Mouse (Mus musculus) right cerebral cortex, postnatal 10 days (tissue): ENCODE measurements at regions not wholly inside any gene's neighbourhood (a gene's known extent, or its start where the extent isn't known, plus 50 kb on each side); places are given as distances from the start of the nearest gene placed in this dataset.

Experiments used
- DNase-seq, 2 experiments: peaks; one replicate each; pipeline ENCODE4 v3.0.0; 2021; ENCODE audit warnings: low spot score in 2 of 2

DNA sequence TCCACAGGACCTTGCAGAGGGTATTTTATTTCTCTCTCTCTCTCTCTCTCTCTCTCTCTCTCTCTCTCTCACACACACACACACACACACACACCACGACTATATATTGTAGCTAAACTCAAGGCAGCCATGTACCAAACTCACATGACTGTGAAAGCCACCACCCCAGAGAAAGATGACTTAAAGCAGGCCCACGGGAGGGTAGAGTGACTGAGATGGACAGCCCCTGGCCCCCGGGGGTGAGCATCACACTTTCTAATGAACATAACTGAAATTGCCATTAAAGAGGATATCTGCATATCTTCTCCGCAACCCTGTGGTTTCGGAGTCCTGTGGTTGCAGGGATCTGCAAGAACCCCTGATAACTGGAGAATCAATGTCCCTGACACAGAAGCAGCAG is 197.1 kb upstream of the Spdye4c start:
- DNase-seq, result no peak

DNA sequence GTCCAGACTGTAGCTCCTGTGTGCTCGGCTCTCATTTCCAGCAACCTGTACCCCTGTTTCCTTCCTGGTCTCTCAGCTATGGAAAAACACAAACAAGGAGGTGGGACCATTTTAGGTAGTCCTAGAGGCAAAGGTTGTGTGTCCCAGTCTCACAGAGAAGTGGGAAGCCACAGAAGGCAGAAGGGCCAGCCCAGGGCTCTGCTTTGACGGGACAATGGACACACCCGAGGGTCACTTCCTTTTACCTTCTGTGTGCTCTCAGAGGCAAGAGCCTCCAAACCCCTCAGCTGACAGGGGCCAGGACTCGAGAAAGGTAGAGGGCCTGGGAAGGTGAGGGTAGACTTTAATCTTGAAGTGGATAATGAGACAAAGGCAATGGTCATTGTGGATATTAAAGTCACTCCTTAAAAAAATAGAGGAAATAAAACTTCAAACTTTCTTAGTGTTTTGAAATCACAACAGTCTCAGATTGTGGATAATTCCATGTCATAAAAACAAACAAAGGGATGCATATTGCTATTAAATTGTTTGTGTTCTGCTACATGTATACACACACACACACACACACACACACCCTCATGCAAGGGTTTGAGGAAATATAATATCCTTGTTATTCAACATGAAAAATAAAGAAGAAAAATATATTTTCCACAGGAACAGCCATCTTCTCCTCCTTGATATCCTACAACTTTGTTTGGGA is 195.6 kb upstream of the Spdye4c start:
- no peak for DNase-seq

DNA sequence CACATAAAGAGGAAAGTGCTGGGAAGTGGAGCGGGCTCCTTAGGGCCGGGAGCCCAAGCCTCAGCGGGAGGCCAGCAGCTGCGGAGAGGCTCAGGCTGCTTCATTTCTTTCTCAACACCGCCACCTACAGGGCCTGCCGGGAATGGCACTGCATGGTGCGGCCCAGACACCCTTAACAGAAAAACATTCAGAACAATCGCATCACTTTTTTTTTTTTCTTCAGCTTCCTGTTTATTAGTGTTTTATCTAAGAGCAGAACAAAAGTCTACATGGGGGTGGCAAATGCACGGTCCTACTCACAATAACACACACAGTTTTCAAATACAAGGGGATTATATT is 195.0 kb upstream of the Spdye4c start:
- peak; percentile 91 to 95 for DNase-seq

DNA sequence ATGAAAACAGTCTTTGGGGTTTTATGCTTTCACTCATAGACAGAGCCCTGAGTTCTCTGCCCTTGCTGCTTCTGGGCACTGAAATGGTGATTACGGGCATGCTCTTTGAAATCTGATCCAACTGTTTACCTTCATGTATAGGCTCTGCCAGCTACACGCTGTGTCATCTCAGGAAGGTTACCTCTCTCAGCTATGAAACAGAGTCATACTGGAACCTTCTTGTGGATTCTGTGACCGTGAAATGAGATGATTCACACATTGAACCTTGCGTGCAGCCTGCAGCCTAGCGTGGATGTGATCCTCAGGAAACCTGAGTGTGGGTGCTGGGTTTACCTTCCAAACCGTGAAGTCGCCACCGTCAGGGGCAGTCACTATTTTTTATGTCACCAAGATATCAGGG is 189.7 kb upstream of the Spdye4c start:
- no peak for DNase-seq

DNA sequence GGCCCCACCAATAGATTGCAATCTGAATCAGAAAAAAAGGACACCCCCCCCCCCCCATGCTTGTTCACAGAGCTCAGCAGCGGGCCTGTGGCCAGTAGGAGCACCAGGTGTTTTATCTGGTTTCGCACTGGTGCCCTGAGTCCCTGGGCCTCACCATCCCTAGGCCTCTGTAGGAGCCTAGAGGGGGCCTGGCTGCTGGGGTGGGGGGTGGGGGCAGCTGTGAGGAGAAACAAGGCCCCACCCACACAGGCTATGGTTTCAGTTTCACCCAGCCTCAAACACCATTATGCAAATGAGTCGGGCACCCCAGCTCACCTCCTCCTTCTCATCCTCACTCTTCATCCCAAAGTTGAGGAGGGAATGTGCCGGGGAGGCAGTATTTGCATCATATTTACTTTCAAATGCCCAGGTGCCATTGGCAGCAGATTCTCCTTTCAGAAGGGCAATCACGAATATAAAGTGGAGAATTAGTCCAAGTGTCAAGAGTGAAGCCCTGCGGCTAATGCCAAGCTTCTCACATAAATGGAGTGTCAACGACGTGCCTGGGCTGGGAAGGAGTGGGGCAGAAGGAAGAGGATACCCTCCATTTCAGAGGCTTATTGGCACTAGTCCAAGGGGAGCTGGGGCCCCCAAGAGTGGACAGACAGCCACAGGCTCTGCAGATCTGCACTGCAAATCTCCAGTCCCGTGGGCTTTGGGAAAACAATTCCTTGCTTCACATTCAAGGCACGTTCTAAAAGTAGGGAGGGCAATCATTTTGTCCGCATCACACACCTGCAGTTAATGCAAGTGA is 187.7 kb upstream of the Spdye4c start:
- DNase-seq, result no peak

DNA sequence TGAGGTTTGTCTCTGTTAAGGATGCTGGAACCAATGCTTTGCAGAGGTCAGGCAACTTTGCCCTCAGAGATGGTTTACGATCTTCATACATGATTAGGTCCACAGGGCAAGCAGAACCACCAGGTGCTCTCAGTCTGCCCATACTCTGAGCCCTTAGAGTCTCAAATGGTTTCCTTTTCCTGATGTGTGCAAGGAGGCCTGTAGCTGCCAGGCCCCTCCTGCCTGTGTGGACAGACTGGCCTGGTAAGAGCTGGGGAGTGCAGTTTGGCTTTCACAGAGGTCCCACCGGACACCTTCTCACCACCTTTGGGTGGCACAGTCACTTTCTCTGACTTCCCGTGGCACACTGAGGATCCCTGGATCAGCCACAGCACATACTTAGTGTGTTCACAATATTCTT is 186.6 kb upstream of the Spdye4c start:
- no peak for DNase-seq

DNA sequence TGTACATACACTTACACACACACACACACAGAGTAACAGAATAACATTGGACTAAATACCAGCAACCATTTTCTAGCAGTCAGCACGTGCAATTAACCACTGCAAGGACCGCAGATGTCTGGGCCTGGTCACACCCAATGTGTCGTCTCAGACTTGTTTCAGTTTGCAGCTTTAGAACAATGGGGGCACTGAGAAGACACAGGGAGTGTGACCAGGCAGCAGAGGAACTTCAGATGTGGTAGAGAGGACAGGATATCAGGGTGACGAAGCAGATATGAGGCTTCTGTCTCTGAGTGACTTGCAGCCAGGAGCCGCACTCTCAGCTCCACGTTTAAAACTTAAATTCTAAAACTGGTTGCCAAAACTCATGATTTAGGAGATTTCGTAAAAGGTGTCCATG is 183.9 kb upstream of the Spdye4c start:
- DNase-seq, result no peak

DNA sequence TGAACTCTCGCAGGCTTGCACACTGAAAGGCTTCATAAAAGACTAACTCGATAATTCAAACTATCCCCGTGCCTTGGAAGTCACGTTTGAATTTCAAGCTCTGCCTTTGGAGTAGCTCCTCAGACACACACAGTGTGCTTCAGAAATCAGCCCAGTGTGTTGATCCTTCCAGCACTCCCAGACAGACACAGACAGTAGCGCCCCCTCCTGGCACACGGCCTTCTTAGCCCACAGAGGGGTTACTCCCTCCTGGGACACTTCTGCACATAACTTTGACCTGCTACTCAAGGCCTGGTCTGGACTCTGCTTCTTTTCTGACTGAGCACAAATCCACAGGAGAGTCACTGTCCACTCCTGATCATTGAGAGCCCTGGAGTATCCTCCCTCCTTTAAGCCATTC is 182.3 kb upstream of the Spdye4c start:
- peak in 1 of 2 experiments; percentile 52 for DNase-seq

DNA sequence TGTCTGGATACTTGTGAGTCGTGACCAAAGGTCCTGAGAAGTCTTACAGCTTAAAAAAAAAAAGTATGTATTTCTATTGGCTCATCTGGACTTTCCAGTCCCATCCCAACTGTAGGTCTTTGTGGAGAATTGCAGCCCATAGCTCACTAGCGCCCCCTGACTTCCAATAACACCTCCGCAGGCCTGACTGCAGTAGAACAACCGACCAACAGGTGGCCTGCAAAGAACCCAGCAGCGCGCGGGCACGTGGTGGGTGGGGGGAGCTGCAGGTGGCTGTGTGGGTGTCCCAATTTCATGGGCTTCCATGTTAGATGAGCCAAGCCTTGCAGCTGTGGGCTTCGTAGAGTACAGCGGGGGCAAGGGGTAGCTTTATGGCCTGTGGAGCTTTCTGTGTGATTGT is 178.7 kb upstream of the Spdye4c start:
- peak; percentile 46 to 55 for DNase-seq

DNA sequence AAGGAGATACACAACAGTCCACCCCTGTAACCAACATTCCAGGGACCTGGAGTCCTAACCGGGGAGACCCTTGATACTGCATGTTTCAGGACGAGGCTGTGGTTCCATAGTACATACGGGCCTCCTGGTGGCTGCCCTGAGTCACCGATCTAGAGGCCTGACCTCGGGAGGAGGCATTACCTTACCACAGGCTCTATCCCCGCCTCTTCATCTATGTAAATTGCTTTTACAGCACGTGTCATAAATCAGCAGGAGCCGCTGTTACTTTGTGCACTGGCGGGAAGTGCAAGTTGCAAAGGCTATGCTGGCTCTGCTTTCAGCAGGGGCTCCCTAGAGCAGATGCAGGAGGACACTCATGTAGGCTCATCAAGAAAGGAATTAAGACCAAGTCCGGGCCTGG is 178.0 kb upstream of the Spdye4c start:
- no peak for DNase-seq

DNA sequence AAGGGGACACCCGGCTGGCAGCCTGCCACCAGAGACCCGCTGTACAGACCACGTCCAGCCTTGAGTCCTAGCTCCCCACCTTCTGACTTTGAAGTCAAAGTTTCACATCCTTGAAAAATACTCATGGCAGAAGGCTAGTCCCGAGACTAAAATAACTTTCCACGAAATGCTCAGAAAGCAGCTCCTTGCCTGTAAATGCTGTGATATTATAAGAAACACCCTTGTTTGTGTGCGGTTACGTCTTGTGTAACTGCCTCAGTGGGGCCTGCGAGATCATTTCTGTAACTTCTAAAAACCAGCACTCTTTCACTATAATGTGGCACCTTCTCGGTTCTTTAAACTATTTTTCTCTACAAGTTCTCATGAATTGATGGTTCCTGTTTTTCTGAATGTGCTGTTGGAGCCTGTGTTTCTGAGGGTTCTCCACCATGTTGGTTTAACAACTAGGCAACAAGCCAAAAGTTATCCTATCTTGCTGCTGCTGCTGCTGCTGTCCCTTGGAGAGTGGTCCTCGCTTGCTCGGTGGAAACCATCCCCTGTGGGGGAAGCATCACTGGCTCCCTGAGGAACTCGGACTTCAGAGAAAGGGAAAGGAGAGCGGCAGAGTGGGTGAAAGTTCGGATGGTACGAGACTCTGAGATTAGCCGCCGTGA is 176.3 kb upstream of the Spdye4c start:
- DNase-seq, result no peak

DNA sequence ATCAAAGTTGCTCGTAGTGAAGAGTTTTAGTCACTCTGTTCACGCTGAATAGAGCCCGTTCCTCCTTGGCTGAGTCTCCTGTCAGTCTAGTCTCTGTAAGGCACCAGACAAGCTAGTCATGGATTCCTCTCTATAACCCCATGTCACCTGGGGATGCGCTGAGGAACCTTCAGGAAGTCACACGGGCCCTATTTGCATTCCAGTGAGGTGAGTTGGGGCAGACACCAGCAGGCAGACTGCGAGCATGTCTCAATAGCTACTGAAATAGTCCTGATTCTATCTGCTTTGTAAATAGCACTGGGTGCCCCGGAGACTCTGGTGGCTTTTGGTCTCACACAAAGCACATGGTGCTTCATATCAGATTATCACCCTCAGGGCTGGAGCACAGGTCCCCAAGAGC is 174.6 kb upstream of the Spdye4c start:
- DNase-seq, result no peak

DNA sequence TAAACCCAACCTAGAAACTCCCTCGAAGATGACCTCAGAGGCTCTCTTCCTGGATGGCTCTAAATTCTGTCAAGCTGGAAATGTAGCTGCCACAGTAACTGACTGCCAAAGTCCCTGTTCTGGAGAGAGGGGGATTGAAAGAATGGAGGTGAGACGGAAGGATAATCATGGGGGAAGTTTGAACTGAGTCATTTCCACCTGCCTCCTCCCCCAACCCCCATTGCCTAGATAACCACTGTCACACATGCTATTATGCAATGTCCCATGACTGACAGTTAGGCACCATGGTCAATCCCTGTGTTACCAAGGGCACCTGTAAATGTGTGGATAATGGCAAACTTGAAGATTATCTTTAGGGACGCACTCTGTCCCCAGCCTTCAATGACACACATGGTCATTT is 172.0 kb upstream of the Spdye4c start:
- DNase-seq, result no peak

DNA sequence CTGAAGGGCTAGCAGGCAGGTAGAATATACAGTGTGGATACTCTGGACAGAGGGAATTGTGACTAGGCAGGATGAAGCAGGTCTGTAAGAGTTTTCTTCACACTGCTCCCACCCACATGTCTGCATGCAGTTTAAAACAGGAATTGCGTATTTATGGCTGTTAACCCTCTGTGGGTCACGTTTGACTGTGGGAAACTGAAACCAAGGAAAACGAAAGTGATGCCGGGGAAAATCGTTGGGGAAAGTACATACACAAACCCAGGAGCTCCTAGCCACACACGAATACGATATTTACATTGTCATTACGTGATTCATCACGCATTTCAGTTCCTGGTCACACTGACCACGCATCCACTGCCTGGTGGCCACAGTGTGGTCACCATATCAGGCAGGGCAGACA is 170.6 kb upstream of the Spdye4c start:
- DNase-seq, result no peak

DNA sequence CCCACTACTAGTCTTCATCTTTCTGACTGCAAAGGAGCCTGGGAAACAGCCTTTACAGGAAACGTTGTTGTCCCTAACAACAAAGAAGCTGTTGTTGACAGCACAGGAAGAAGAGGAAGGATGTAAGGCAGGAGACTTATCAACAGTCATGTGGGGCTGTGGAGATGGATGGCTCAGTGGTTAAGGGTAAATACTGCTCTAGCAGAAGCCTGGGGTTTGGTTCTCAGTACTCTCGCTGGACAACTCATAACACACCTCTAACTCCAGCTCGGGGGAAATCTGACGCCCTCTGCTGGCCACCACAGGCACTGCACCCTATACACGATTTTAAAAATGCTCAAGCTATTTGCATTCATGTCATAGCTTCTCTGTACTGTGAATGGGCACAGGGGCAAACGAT is 168.3 kb upstream of the Spdye4c start:
- no peak for DNase-seq

DNA sequence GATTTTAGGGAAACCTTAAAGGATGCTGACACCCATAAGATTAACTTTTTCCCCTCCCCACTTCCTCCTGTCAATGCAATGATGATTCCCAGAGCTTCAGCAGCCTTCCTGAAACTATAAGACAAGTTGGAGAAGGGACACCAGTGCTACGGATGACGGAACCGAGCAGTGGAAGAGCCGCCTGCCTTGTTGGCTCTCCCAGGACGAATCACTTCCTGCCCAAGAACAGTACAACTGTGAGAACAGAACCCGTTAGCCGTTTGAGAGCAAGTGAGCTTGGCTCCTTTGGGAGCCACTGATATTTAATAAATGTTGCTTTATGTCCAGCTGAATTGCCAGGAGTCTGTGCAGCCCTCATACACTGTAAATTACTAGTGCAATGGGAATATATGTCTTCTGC is 166.8 kb upstream of the Spdye4c start:
- DNase-seq, result no peak

DNA sequence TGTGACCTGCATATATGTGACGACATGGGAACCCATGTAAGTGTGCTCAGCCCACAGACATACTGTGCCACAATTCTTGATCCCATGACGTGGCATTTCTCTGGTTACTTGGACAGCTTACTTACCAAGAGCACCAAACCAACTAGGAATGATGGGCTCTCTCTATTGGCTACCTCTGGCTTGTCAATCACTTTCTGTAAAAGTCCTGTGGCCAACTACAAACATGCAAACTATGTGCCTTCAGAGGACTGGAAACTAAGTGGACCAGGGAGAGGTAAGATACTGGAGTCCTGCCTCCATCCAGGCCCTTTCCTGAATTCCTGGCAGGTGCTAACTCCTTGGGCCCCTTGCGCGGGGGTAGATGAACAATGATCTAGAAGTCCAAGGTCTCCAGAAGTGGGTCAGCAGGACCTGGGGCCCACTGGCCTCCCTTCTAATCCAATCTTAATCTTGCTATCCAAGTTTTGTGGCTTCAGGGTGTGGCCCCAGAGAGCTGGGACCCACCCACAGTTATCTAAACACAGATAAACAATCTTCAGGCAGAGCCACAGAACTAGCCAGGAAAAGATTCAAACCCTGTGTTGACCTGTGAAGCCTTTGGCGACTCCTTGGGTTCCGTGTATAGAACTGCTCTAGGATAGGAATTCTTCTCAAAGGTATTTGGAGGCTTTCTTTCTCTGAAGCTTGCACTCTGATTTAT is 163.7 kb upstream of the Spdye4c start:
- no peak for DNase-seq

DNA sequence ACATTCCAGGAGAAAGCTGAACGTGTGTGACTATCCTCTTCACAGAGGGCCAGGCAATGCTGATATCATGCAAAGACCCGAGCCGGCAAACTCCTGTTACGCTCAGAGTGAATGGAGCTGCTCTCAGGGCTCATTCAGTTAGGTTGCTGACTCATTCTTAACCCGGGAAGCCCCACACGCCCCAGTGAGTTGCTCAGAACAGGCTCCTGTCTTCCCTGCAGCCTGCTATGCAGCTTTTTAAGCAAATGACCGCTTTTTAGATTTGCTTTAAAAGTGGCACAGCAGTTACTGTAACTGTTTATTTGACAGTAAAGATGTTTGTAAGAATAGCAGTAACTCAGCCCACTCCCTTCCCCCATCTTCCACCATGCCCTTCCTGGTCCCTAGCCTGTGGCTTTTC is 162.9 kb upstream of the Spdye4c start:
- DNase-seq, result no peak

DNA sequence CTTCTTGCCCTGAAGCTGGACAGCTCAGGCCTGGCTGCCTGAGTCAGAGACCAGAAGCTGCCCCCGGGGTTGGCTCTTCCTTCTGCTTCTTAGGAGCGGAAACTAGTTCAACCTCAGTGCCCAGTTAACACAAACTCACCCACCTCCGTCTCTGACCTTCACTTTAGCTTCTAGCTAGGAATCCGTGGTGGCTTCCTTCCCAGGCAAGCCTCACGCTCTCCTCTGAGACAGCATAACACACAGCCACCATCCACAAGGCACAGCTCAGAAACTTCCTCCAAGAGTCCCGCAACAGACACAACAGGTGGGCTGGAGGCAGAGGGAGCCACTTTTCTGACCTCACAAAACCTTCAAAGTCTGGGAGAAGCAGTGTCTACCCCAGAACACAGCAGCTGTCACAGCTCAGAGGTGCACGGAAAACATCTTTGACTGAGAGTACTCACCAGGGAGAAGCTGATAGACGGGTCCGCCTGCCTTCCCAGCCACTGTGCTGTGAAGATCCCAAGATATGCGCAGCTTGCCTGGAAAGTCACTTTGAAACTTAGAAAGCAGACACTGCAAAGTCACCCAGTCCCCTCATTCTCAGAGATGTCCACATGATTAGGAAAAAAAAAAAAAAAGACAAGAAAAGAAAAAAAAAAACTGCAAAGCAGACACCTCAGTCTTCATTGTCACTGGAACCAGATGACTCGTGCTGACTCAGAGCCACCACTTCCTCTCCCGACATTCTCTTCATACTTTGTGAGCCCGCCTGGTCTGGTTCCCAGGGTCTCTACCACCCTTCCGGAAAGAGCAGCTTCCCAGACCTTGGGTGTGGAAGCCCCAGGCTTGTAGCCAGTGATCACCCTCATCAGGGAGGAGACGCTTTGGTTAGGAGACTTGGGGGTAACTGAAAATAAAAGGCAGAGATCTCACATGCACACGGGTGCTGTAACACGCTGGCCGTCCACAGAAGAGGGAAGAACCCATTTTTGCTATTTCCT is 162.1 kb upstream of the Spdye4c start:
- peak in 1 of 2 experiments; percentile 35 for DNase-seq

DNA sequence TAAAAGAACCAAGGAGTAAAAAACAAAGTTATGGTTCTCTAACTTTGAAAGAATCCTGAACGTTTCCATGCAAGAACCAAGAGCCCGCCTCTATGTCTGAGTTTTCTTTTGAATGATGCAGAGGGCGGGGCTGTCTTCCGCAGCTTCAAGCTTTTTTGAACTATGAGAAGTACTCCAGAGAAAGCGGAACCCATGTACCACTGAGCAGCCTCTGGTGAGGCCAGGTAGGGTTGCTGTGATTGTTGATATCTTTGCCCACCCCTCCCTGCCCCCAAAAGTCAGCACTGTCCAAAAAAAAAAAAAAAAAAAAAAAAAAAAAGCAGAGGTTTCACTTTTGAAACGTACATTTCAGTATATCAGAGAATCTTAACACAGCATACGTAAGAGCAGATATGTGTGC is 161.2 kb upstream of the Spdye4c start:
- no peak for DNase-seq

DNA sequence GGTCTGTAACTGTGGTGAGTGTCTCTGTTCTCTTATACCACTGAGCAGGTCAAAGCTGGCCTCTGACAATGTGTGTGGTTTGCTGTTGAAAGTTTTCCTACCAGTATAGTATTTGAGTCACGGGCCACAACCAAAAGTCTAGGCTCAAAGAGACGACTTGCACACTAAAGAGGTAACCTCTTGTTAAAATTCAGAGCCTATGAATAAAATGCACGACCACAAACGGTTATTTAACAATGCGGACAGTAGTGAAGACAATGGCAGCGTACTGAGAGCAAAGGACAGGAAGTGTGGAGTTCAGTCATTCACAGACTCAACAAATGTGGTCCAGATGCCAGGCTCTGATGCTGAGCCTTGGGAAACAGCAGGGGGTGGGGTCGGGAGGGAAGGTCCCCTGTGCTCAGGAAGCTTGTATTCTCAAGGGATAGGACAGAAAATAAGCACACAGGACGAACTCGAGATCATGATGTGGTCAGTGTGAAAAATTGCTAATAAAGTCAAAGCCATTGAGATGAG is 160.2 kb upstream of the Spdye4c start:
- DNase-seq, result no peak
